Mouse (Mus musculus) lung, postnatal 25 days (tissue): ENCODE data around the gene Tmco3.
"Not testable (repeated sequence)": the region's sequence is repeated elsewhere in the genome, so short reads cannot be mapped to it uniquely, and the experiment has no call there.

Source experiments
- DNase-seq: peaks from one replicate; pipeline ENCODE4 v3.0.0; 2022; ENCODE audit warnings: low spot score

Gene Tmco3

DNA sequence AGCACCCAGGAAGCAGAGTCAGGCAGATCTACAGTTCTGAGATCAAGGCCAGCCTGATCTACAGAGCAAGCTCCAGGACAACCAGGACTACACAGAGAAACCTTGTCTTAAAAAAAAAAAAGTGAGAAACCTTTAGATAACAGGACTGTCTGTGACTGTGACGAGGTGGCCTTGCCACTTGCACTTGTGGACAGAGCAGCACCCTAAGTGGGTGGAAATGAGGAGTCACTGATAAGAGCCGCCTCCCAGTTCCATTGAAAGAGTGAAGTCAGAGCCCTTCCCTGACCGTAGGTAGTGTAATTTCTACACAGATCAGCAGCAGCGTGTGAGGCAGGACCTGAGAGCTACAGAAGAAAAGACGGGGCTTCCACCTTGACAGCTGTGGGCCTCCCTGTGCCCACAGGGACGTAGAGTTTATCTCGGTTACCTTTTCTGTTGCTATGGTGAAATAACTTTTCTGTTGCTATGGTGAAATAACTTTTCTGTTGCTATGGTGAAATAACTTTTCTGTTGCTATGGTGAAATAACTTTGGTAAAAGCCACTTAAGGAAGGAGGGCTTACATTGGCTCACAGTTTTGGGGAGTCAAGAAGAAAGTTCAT, 18.4 kb downstream of the Tmco3 start:
- DNase-seq = no peak

DNA sequence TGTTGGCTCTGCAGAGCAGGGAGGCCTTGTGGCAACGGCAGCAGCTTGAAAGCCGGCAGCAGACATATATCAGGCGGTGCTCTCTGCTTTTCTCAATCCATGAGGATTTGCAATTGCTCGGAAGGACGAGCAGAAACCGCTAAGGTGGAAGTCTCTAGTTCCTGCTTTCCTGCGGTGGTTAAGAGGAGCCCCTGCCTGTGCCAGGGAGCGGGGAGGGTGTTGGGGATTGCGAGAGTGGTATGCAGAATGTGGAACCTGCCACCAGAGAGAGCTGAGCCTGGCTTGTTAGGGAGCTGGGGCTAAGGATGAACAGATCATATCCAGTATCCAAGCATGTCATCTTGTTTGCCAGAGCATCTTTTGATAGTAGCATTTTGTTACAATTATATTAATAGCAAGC, 18.9 kb downstream of the Tmco3 start:
- DNase-seq = no peak

DNA sequence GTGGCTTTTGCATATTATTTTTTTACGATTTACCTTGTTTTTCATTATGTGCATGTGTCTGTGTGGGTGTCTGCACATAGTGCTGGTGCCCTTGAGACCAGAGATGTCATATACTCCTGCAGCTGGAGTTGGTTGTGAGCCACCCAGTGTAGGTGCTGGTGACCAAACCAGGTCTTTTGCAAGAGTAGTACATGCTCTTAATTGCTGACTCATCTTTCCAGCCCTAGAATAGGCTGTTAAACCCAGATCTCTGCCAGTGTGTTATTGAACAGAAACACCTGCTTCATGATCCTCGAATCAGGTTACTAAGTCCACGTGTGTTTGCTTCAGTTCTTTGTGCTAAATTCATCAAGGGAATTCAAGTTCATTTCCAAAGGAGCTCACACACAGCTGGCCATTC, 26.9 kb downstream of the Tmco3 start:
- no peak for DNase-seq

DNA sequence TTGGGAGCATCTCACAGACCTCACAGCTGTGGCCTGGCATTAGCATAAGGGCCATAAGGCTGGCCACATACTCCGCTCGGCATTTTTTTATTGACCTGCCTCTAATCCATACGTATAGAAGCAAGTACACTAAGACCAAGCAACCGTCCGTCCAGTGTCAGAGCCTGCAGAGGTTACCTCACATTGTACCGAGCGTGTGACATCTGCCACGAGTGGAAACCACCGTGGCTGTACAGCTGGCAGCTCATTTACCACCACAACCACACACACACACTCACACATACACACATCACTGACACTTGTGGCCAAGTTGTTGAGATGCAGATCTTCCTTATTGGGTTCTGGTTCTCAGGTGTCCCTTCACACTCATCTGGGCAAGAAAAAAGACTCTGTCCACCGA, 28.7 kb downstream of the Tmco3 start:
- DNase-seq = no peak

DNA sequence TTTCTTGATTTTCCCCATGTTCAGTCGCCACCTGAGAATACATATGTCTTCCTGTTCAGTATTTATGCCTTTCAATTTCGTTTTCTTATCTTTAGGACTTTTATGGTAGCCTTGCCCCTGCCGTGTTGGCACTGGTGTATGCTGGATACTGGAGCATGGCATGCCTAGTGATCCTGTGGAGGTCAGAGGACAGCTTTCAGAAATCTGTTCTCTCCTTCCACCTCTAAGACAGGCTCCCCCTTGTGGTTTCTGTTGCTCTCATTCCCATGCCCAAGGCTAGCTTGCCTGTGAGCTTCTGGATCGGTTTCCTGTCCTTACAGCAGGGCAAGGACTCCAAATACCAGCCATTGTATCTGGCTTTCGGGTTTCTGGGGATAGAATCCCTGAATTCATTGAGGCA, 38.6 kb downstream of the Tmco3 start:
- DNase-seq = no peak

DNA sequence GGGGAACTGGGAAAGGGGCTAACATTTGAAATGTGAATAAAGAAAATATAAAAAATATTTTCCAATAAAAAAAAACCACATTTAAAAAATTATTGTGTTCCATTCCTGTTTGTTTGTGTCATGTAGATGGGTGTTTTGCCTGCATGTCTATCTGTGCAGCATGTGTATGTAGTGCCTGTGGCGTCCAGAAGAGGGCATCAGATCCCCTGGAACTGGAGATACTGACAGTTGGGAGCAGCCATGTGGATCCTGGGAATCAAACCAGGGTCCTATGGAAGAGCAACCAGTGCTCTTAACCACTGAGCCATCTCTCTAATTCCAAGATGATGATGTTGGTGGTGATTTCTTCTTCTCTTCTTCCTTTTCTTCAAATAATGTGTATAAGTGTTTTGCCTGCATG, 46.7 kb downstream of the Tmco3 start:
- DNase-seq = no peak

DNA sequence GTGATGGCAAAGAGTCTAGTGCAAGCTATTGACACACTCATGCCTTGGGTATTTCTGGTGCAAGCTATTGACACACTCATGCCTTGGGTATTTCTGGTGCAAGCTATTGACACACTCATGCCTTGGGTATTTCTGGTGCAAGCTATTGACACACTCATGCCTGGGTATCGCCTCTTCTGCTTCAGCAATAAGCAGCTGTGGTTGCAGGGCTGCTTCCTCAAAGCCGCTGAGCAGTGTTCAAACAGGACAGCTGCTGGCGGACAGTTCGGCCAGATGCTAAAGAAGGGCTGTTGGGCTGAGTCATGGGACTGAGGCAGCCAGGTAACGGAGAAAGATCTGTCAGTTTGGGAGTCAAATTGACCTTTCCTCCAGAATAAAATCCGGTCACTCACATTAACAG, 49.3 kb downstream of the Tmco3 start:
- not testable (repeated sequence) for DNase-seq

DNA sequence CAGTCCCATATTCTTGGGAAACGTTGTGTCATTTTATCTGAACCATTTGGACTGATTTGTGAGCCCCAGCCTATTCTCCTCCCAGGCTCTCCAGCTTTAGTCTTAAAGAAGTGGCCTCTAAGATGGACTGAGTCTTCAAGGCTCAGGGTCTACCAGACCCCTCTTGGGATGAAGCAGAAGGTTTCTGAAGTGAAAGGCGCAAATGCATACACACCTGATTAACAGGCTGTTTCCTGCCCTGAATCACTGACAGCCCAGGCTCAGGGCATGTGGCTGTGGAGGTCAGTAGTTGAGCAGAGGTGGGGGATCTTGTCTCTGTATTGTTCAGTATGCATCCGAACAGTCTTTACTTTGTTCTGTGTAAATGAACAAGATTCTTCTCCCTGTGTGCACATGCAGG, 49.7 kb downstream of the Tmco3 start:
- DNase-seq = no peak

DNA sequence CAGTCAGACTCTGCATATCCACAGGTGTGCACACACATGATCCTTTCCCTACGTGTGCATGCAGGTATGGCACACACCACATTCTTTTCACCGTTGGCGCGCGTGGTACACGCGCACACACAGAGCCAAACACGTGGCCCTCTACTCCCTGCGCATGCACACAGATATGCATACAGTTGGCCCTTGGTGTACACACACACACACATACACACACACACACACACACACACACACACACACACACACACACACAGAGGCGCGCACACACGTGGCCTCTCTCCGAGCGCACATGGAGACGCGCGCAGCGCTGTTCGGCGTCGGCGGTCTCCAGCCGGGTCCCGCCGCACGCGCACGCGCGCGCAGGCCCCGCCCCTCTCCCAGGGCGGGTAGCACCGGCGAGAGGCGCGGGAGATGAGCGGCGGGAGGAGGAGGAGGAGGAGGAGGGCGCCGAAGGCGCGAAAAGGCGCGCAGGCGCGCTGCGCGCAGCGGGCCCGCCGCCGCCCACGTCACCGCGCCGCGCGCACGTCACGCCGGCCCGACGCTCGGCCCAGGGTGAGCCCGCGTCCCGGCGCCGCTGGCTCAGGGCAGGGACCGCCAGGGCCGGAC, 50.4 kb downstream of the Tmco3 start, which contains the start of gene Tfdp1:
TSS of gene Tfdp1 (plus strand) at position 497 of the 606 bp plus-strand sequence.
- peak; percentile 65 for DNase-seq

DNA sequence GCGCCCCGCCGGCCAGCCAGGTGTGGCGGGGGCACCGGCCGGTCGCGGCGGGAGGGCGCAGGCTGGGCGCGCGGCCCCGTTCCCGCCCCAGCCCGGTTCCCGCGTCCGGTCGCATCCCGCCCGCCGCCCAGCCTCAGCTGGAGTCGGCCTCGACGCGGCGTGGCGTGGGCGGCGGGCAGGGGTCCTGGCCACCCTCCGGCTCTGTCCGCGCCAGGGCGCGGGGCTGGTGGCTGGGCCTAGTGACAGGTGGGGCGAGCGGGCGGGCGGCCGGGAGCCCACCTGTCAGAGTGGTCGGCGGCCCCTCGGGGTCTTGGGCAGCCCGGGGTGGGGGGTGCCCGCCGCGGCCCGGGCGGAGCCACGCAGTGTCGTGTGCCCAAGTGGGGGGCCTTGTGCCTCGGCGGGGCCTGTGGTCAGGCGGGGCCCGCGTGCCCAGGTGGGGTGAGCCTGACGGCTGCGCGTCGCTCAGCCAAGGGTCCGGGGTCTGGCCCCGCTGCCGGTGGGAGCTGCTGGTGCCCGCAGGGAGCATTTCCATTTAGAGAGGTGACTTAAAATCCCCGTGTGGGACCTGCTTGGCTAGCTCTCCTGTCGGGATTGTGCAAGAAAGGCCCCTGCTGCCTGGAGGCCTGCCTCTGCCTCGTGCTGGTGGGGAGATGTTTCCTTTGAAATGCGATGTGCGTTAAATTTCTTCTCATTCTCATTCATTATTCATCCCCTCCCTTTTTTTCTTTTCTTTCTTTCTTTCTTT, 51.1 kb downstream of the Tmco3 start:
- peak; percentile 10 for DNase-seq

DNA sequence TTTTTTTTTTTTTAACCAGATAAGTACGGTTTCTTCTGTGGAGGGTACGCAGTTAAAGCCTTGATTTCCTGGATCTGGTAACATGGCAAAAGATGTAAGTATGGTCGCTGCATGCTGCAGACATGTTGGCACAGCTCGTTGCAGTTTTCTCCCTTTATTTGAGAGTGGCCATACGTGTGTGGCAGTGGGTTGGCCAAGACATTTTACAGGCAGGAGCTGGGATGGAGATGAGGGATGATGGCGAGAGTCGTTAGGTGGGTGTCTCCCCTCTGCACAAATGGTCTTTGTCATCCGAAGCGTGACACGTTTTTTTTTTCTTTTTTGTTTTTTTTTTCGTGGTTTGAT, 51.6 kb downstream of the Tmco3 start:
- no peak for DNase-seq

DNA sequence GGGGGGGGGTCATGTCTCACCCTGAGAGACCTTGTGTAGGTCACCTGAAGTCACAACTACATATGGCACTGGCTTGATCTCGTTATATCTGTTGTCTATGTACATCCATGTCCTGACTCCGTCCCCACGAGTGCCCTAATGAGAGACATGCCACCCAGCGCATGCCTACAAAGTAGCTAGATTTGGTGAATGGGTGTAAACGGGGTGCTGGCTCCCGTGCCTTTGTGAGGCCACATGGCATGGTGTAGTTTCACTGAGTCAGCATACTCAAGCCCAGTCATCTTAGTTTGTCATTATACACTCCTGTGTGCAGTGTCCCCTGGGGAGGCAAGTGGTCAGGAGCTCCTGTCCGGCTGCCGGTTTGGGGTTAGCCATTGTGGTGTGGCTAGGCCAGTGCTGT, 52.7 kb downstream of the Tmco3 start:
- DNase-seq = no peak

DNA sequence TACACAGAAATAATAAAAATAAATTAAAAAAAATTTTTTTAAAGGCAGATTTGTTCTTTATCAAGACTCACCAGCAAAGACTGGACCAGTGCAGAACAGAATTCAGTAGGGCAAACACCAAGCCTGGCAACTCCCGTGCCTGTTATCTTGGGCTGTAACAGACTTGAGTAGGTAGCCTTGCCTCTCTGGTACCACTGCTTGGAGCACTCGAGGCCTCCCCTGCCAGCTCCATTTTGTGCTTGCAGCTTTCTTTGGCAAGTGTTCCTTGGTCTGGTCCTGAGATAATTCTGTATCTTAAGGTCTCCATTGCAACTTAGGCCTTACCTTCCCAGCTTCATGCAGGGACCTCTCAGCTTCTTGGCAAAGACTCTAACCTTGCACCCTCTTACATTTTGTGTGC, 54.4 kb downstream of the Tmco3 start:
- no peak for DNase-seq

DNA sequence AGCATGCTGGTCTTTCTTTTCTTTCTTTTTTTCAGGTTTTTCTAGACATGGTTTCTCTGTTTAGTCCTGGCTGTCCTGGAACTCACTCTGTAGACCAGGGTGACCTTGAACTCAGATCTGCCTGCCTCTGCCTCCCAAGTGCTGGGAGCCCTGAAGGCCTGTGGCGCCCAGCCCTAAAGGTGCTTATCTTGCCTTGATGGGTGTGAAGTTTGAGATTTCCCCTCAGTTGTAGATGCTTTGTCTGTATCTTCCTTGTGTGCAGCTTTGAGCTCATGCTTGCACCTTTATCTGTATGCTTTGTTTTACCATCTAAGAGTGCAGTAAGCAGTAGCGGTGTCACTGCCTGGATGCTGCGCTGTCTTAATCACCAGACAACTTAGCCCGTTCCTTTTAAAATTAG, 55.1 kb downstream of the Tmco3 start:
- DNase-seq = no peak

DNA sequence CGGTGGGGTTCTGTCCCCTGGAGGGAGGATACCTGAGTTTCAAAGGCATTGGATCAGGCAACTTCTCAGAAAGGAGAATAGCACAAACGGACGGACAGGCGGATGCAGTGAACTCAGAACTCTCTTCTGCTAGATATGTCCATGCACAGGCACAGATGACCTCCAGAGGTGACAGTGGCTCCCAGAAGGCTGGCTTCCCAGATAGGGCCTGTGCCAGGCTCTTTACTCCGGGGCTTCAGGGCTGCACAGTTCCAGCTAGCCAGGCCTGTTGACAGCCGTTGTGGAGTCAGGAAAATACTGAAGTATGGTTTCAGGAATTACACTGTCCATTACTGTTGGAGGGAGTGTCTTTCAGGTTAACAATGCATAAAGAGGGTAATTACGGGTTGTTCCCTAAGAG, 62.1 kb downstream of the Tmco3 start:
- DNase-seq = no peak

DNA sequence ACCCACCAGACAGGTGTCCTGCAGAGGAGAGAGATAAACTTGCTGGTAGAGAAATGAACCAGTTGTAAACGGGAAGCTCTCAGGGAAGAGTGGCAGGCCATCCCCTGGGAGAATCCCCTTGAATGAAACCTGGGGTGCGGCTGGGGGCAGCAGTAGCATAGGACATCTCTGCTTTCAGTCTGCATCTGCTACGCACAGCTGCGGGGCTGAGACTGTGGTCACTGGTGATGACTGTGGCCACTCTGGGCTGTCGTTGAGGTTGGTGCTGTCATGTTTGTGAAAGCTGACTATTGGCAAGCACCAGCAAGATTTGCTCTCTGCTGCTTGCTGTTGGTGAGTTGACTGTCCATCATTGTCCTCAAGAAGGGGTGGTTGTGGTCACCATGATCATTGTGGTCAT, 63.6 kb downstream of the Tmco3 start:
- no peak for DNase-seq

DNA sequence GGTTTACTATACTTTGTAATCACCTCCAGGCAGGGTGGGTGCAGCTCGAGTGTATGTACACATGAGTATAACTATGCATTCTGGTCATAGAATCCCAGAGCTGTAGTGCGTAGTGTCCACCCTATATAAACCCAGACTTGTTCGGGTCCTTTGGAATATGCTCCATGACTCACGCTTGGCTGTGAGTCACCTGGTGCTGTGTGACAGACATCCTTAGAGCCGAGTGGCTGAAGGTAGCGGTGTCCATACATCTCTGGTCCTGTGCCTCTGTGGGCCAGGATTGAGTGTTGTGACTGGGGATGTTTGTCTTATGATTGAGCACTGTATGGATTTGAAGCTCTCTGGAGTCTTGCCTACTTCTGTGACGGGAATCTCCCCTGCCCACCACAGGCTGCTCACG, 64.6 kb downstream of the Tmco3 start:
- DNase-seq = no peak

DNA sequence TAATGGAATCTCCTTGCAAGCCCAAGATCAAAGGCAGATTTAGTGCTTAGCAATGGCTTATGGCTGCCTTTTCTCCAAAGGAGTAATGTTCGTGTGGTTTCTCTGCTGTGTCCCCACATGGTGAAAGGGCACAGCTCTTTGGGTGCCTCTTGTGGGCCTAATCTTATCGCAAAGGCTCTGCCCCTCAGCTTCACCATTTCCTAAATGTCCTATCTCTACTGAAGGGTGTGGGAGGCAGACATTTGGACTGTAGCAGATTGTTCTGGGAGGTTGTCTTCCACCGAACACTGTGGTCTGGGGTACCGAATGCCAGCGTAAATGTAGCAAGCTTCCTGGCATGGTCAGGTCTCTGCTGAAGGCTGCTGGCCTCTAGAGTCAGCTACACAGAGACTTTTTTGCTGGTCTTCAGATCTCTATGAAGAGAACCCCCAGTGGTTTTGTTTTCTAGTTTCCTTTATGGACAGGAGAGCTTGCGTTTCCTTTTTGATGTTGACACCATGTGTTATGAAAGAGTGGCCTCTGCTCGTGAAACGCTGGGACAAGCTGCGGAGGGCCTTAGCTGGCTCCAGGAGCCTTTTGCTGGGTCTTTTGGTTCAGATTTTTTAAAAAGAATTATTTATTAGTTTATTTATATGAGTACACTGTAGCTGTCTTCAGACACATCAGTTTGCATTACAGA, 65.3 kb downstream of the Tmco3 start:
- no peak for DNase-seq

DNA sequence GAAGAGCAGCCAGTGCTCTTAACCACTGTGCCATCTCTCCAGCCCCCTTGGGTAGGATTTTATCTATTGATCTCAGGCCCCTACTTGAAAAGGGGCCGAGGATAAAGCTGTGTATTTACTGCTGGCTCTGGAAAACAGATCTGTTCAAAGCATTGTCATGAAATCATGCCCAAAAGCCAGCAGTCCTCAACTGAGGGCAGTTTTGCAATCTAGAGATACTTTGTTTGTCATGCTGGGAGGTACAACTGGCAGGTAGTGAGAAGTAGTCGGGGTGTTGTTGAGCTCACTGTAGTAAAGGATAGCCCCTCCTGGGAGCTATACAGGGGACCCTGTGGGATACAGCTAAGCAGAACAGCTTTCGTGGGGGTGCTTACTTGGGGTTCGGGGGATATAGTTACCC, 65.9 kb downstream of the Tmco3 start:
- DNase-seq = no peak

DNA sequence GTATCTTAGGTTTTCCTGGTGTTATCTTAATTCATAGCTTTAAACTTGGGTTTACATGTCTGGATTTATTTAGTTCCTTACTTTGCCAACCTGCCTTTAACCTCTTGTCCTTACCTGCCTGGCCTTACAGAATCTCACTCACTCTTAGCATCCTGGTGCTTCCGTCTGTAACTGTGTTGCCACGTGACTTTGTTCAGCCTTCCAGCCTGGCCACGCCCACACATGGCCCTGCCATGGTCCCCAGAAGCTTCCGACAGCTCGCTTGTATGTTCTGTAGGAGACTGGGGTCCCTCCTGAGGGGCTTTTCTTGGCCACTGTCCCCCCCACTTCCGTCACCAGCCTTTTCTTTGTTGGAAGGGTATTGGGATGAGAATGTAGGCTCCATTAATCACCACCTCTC, 68.2 kb downstream of the Tmco3 start:
- DNase-seq = no peak

DNA sequence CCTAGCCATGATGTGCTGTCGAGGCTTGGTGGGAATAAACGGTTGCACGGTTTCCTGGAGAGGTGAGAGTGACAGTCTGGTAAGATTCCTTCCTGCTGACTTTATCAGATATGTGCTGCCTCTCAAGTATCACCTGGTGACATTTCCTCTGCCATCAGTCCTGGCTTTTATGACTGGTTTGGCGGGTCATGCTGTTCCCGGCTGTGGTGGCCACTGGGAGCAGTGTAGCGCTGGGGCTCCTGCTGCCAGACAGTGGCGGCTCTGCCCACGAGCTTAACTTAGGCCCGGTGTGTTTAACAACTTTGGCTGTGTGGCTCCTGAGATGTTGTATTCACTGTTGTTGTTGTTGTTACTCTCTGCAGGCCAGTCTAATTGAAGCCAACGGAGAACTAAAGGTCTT, 68.7 kb downstream of the Tmco3 start:
- DNase-seq = no peak

DNA sequence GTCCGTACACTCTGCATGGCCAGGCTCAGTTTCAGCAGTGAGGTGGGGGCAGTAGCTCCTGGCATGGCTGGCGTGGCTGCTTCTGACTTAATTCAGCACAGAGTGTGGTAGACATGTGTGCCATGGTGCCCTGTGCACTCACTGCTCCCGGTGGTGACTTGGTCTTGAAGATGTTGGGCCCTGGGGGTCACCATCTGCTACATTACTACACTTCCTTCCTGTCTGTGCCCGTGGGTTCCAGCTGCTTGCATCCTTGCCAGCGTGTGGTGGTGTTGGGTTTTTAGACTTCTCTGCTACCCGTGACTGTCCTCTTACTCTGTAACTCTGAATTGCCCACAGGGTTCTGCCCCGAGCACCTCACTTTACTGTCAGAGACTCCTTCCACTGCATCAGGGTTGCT, 72.2 kb downstream of the Tmco3 start:
- no peak for DNase-seq

DNA sequence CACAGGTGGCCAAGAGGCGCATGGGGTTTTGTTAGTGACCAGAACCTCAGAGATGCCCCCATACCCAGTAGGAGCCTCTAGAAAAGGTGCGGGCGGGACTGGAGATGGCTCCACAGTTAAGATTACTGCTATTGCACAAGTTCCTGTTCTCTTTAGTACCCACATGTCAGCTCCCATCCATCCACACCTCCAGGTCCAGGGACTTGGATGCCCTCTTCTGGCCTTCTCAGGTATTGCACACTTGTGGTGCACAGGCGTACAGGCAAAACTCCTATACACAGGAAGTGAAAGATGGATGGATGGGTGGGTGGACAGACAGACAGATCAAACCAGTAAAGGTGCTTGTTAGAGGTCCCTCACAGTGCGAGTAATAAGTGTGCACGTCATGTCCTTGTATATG, 73.9 kb downstream of the Tmco3 start:
- DNase-seq = no peak
